In the genomic region with DNA sequence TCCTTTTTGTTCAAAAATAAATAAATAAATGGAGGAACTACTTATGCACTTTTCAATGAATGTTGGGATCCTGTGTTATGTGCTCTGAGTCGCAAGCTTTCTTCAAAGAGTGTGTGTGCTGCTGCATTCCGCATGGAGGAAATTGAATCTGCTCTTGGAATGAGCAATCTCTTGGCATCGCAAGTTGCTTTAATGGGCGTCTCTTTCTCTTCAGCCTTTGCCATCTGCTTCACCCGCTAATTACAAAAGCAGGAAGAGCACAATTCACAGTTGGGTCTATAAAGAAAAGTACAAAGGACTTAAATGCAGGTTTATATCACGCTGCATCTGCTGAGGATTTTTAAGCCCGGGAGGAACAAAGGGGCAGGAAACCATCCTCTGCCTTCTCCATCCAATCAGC, we compare ENCODE assay signal across 13 mouse cellular contexts.
DNase-seq lines count a peak whose midpoint lies in the region; ATAC-seq and TF ChIP-seq lines count a peak whose summit lies in the region.
"Had no signal": no experiment of that assay in that cellular context is flagged by ENCODE, and none has a peak within 500 bp of the region (broad histone marks: within the 10 kb centered on the region; RNA-seq: fewer than 3 reads in every experiment).

No protein-coding gene starts in this region.

- TF ChIP-seq POLR2A in kidney, adult 2 months (IDR thresholded peaks at IDR 0.05; ENCODE audit: low read depth, low read length), result no peak

- H3K36me3 ChIP-seq in embryonic facial prominence, embryonic 11.5 days (replicated peaks; ENCODE audit: control insufficient read depth, insufficient read depth, low read depth, low read length), result no peaks in the 10 kb centered on the region
- H3K36me3 ChIP-seq in embryonic facial prominence, embryonic 10.5 days (replicated peaks), result no peaks in the 10 kb centered on the region
- H3K36me3 ChIP-seq in midbrain, postnatal 0 days (ENCODE audit: insufficient read depth, low read length), result no peaks in the 10 kb centered on the region
- no peaks in the 10 kb centered on the region for H3K36me3 ChIP-seq in midbrain, embryonic 11.5 days (ENCODE audit: control insufficient read depth, insufficient read depth, low read length)
- H3K36me3 ChIP-seq in kidney, adult 2 months (ENCODE audit: control insufficient read depth, insufficient read depth, low read length), result no peaks in the 10 kb centered on the region
- H3K36me3 ChIP-seq: liver, embryonic 13.5 days had no signal

- H3K27me3 ChIP-seq in embryonic facial prominence, embryonic 11.5 days (ENCODE audit: control insufficient read depth, insufficient read depth, low read length), result no peaks in the 10 kb centered on the region
- H3K27me3 ChIP-seq in embryonic facial prominence, embryonic 10.5 days (replicated peaks; ENCODE audit: low read depth, poor library complexity, severe bottlenecking), result no peaks in the 10 kb centered on the region
- no peaks in the 10 kb centered on the region for H3K27me3 ChIP-seq in midbrain, postnatal 0 days (ENCODE audit: insufficient read depth, low read length)
- H3K27me3 ChIP-seq in midbrain, embryonic 11.5 days (ENCODE audit: control insufficient read depth, insufficient read depth, low read length), result no peaks in the 10 kb centered on the region
- no peaks in the 10 kb centered on the region for H3K27me3 ChIP-seq in kidney, adult 2 months (replicated peaks; ENCODE audit: control insufficient read depth, insufficient read depth, low read length)
- H3K27me3 ChIP-seq: liver, embryonic 13.5 days had no signal

- peak; percentile 11 for DNase-seq in embryonic facial prominence, embryonic 11.5 days (ENCODE audit: low spot score)
- no peak for DNase-seq in embryonic facial prominence, embryonic 10.5 days (ENCODE audit: low spot score)
- DNase-seq in midbrain, postnatal 0 days (ENCODE audit: low spot score), result peak; percentile 38
- DNase-seq in midbrain, embryonic 11.5 days (ENCODE audit: low spot score, missing footprints), result no peak
- DNase-seq in frontal cortex, postnatal 36 days (ENCODE audit: low spot score in 2 of 2), result peak; percentile 1 to 14
- DNase-seq in right cerebral cortex, postnatal 36 days (ENCODE audit: low spot score in 2 of 2), result peak; percentile 1 to 10
- DNase-seq in MN1 (ENCODE audit: low spot score), result no peak
- DNase-seq in kidney, adult 2 months, result no peak
- DNase-seq: B cell, adult 2 months; liver, embryonic 13.5 days; lung, postnatal 4 days had no signal

- no peak overlapping the region for H3K4me2 ChIP-seq in embryonic facial prominence, embryonic 11.5 days (ENCODE audit: low read depth, low read length)
- H3K4me2 ChIP-seq in midbrain, postnatal 0 days (ENCODE audit: low read depth, low read length, poor library complexity, severe bottlenecking), result no peak overlapping the region
- no peak overlapping the region for H3K4me2 ChIP-seq in midbrain, embryonic 11.5 days
- H3K4me2 ChIP-seq: liver, embryonic 13.5 days had no signal

- H3K4me3 ChIP-seq in embryonic facial prominence, embryonic 11.5 days (ENCODE audit: low read depth, low read length), result no peak overlapping the region
- no peak overlapping the region for H3K4me3 ChIP-seq in embryonic facial prominence, embryonic 10.5 days
- no peak overlapping the region for H3K4me3 ChIP-seq in midbrain, postnatal 0 days (ENCODE audit: low read depth, low read length)
- no peak overlapping the region for H3K4me3 ChIP-seq in midbrain, embryonic 11.5 days (ENCODE audit: low read depth, low read length)
- H3K4me3 ChIP-seq in kidney, adult 2 months (ENCODE audit: insufficient read depth, low read depth, low read length), result no peak overlapping the region
- H3K4me3 ChIP-seq: liver, embryonic 13.5 days; myocyte had no signal

- no peak overlapping the region for H3K9ac ChIP-seq in embryonic facial prominence, embryonic 11.5 days (replicated peaks; ENCODE audit: low read length)
- no peak overlapping the region for H3K9ac ChIP-seq in midbrain, postnatal 0 days (replicated peaks; ENCODE audit: low read length, poor library complexity, severe bottlenecking)
- no peak overlapping the region for H3K9ac ChIP-seq in midbrain, embryonic 11.5 days (ENCODE audit: low read length)
- H3K9ac ChIP-seq: liver, embryonic 13.5 days had no signal

- H3K9me3 ChIP-seq in embryonic facial prominence, embryonic 11.5 days (replicated peaks; ENCODE audit: control insufficient read depth, low read length), result no peaks in the 10 kb centered on the region
- H3K9me3 ChIP-seq in embryonic facial prominence, embryonic 10.5 days, result no peaks in the 10 kb centered on the region
- H3K9me3 ChIP-seq in midbrain, postnatal 0 days (ENCODE audit: low read length), result no peaks in the 10 kb centered on the region
- H3K9me3 ChIP-seq in midbrain, embryonic 11.5 days (ENCODE audit: control insufficient read depth, low read length), result no peaks in the 10 kb centered on the region
- H3K9me3 ChIP-seq: liver, embryonic 13.5 days had no signal

- ATAC-seq in embryonic facial prominence, embryonic 11.5 days (replicated peaks; ENCODE audit: insufficient number of reproducible peaks, low FRiP score, low TSS enrichment, low read depth), result no peak
- no peak for ATAC-seq in midbrain, postnatal 0 days (ENCODE audit: low FRiP score)
- ATAC-seq in midbrain, embryonic 11.5 days (ENCODE audit: low FRiP score), result no peak
- ATAC-seq: intestine, postnatal 0 days had no signal

- H3K27ac ChIP-seq in embryonic facial prominence, embryonic 11.5 days (replicated peaks; ENCODE audit: low read depth, low read length), result no peak overlapping the region
- no peak overlapping the region for H3K27ac ChIP-seq in embryonic facial prominence, embryonic 10.5 days (replicated peaks)
- no peak overlapping the region for H3K27ac ChIP-seq in midbrain, postnatal 0 days (ENCODE audit: low read depth, low read length)
- no peak overlapping the region for H3K27ac ChIP-seq in midbrain, embryonic 11.5 days (ENCODE audit: low read depth, low read length)
- no peak overlapping the region for H3K27ac ChIP-seq in kidney, adult 2 months (ENCODE audit: insufficient read depth, low read depth, low read length)
- H3K27ac ChIP-seq: liver, embryonic 13.5 days had no signal

- TF ChIP-seq CTCF in midbrain, postnatal 0 days (IDR thresholded peaks at IDR 0.05), result no peak
- no peak for TF ChIP-seq CTCF in kidney, adult 2 months (conservative IDR thresholded peaks at IDR 0.05; ENCODE audit: insufficient read depth, insufficient read length, low read depth, low read length)

- 76% methylated on average over 7 of the region's 7 CpGs for WGBS in embryonic facial prominence, embryonic 11.5 days
- 77% methylated on average over 7 of the region's 7 CpGs for WGBS in embryonic facial prominence, embryonic 10.5 days
- 44% methylated on average over 7 of the region's 7 CpGs for WGBS in midbrain, postnatal 0 days
- WGBS in midbrain, embryonic 11.5 days, result 72% methylated on average over 7 of the region's 7 CpGs
- WGBS in kidney, adult 2 months, result 48% methylated on average over 7 of the region's 7 CpGs

- no peaks in the 10 kb centered on the region for H3K4me1 ChIP-seq in embryonic facial prominence, embryonic 11.5 days (ENCODE audit: control insufficient read depth, insufficient read depth, low read length)
- no peaks in the 10 kb centered on the region for H3K4me1 ChIP-seq in embryonic facial prominence, embryonic 10.5 days
- no peaks in the 10 kb centered on the region for H3K4me1 ChIP-seq in midbrain, postnatal 0 days (ENCODE audit: insufficient read depth, low read length)
- no peaks in the 10 kb centered on the region for H3K4me1 ChIP-seq in midbrain, embryonic 11.5 days (ENCODE audit: control insufficient read depth, insufficient read depth, low read length)
- H3K4me1 ChIP-seq in kidney, adult 2 months (ENCODE audit: control insufficient read depth, insufficient read depth, low read length), result no peaks in the 10 kb centered on the region
- H3K4me1 ChIP-seq: liver, embryonic 13.5 days had no signal

Comparison
In these comparisons a context has a peak if more than half of its experiments do, and no peak if none do; other contexts are left out.
1. DNase-seq: peak in embryonic facial prominence, embryonic 11.5 days (single experiment), midbrain, postnatal 0 days (single experiment), frontal cortex, postnatal 36 days (2 of 2) and right cerebral cortex, postnatal 36 days (2 of 2); none in embryonic facial prominence, embryonic 10.5 days (single experiment), midbrain, embryonic 11.5 days (single experiment), MN1 (single experiment) and kidney, adult 2 months (single experiment).